Mouse (Mus musculus) heart, adult 2 months (tissue): ENCODE results near the gene Efna5. TPM values are rescaled to one million over a fixed set of nuclear protein-coding genes. Genes with fewer than 3 reads are reported as not detected.
A peak's percentile ranks its signal among the peaks of the same experiment; 100 is the strongest.

ENCODE experiments used
- DNase-seq, 2 experiments: peaks; one replicate each; pipeline ENCODE4 v3.0.0; 2021
- H3K27ac ChIP-seq: fragments of 200-600 bp; 2 replicates; pipeline ENCODE4 v1.8.1; 2022
- H3K27me3 ChIP-seq: fragments of 200-500 bp; 2 replicates; pipeline ENCODE4 v1.6.1; 2012; ENCODE audit warnings: mild to moderate bottlenecking, low read length, inconsistent platforms, mixed read lengths; ENCODE audit not compliant: control insufficient read depth, insufficient read depth
- H3K36me3 ChIP-seq: fragments of 200-500 bp; 2 replicates; pipeline ENCODE4 v1.6.1; 2012; ENCODE audit warnings: low read length, inconsistent platforms; ENCODE audit not compliant: control insufficient read depth, insufficient read depth
- H3K4me1 ChIP-seq: fragments of 200-500 bp; 2 replicates; pipeline ENCODE4 v1.6.1; 2011; ENCODE audit warnings: low read length; ENCODE audit not compliant: control insufficient read depth, insufficient read depth
- H3K4me3 ChIP-seq: fragments of 200-600 bp; 2 replicates; pipeline ENCODE4 v1.8.1; 2022
- H3K79me2 ChIP-seq: fragments of 200-500 bp; replicated peaks from 2 replicates; pipeline ENCODE4 v1.6.1; 2012; ENCODE audit warnings: mild to moderate bottlenecking, inconsistent platforms, low read length, moderate library complexity, mixed read lengths; ENCODE audit not compliant: control insufficient read depth, insufficient read depth
- H3K9ac ChIP-seq: fragments of 200-500 bp; 2 replicates; pipeline ENCODE4 v1.6.1; 2012; ENCODE audit warnings: low read depth, mild to moderate bottlenecking, control low read depth, inconsistent platforms, low read length, mixed read lengths
- CTCF ChIP-seq: fragments of 200-600 bp; IDR thresholded peaks from 2 replicates; pipeline ENCODE4 v1.8.1; 2022; ENCODE audit warnings: antibody characterized with exemption, mild to moderate bottlenecking, moderate library complexity
- EP300 ChIP-seq: fragments of 200-500 bp; IDR thresholded peaks from 2 replicates; pipeline ENCODE4 v1.6.1; 2011; ENCODE audit warnings: low read depth, low read length, control low read depth; ENCODE audit not compliant: insufficient read depth
- POLR2A ChIP-seq: fragments of 200-500 bp; IDR thresholded peaks from 2 replicates; pipeline ENCODE4 v1.6.1; 2011; ENCODE audit warnings: mild to moderate bottlenecking, low read depth, low read length, control low read depth; ENCODE audit not compliant: insufficient read depth
- WGBS: fragments of 180-500 bp; shearing (Covaris S2); methylation state at CpG from one replicate; pipeline ENCODE4 v1.1.7; 2018; 5-methylcytosine and 5-hydroxymethylcytosine counted together
- intact Hi-C: fragments of 180-260 bp; cut with DNase I; formaldehyde crosslinking; loops from one replicate; pipeline ENCODE4 v1.15.1; 2025
- polyA plus RNA-seq: library from polyadenylated mRNA; depleted of rRNA; stranded (reverse); fragments of >200 nt; gene quantifications from 2 replicates; pipeline ENCODE4 v1.2.3, GENCODE M21; 2012
- total RNA-seq, 2 experiments: library from RNA; stranded (reverse); gene quantifications; 2 replicates each; pipeline ENCODE4 v1.2.3; 2021

Gene Efna5
- total and polyA plus RNA-seq, 3 experiments, result 3.9 to 24.0 (median 17.5) TPM

DNA sequence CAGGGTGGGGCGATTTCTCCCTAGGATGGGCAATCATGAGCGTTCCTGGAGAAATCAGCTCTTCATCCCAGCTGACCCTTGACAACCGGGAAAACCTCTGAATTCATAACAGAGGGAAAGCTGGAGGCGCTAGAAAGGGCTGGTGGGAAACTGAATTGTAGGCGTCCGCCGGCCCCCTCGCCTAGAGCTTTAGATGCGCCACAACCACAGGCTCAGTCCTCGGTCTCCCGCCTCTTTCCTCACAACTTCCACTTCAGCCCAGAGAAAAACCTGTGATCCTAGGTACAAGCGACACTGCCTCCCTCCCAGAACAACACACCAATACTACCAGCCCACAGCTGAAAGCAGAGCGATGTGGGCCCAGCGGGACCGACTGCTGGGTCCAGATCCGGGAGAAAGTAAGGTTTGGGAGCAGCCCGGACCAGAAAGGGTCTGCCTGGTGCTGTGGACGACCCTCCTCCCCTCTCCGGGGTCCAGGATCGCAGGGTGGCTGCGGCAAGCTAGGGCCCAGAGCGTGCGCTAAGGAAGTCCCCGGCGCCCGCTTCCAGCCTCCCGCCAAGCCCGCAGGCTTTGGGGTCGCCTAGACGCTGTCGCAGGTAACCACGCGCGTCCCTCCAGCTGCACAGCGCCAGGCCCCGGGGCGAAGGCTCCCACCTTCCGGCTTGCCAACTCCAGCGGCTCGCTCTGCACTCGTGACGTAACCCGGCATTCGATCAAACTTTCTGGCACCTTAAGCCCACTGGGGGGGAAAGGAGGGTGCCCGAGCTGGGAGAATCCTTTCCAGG lies 1.4 kb downstream of the Efna5 start:
- WGBS, result 1% methylated on average over 45 of the region's 45 CpGs
- peak overlapping the region; percentile 51 for H3K27ac ChIP-seq
- no peaks in the 10 kb centered on the region for H3K27me3 ChIP-seq
- intact Hi-C loops, result loop anchor here (5.0 to 10.0 kb wide), 4 partner anchors 97 to 705 kb away; no protein-coding TSS in a partner anchor
- H3K4me3 ChIP-seq, result peak overlapping the region; percentile 63
- no peaks in the 10 kb centered on the region; the same call in 1 of the 2 replicates for H3K4me1 ChIP-seq
- peak; percentile 60 for DNase-seq
- H3K79me2 ChIP-seq, result no peaks in the 10 kb centered on the region
- no peaks in the 10 kb centered on the region for H3K36me3 ChIP-seq
- no peak for TF ChIP-seq CTCF
- TF ChIP-seq POLR2A, result no peak
- no peak for TF ChIP-seq EP300
- H3K9ac ChIP-seq, result peak overlapping the region; percentile 52

DNA sequence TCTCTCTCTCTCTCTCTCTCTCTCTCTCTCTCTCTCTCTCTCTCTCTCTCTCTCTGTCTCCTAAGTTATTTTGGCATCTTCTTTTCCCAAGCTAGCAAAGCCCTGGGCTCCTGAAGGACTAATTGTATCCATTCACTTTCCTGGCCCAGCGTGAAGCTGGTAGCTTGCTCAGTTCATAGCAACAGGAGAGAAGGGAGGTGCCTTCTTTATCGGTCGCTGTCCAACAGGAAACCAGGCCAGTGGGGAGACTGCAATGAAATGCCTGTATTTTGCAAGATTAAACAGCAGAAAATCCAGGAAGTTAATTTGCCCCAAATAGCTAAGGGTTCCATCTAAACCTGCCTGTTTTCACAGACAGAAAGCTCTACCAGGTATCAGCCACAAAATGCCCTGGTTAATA lies 5.4 kb downstream of the Efna5 start:
- intact Hi-C loops, result no loop called here
- no peak for DNase-seq

DNA sequence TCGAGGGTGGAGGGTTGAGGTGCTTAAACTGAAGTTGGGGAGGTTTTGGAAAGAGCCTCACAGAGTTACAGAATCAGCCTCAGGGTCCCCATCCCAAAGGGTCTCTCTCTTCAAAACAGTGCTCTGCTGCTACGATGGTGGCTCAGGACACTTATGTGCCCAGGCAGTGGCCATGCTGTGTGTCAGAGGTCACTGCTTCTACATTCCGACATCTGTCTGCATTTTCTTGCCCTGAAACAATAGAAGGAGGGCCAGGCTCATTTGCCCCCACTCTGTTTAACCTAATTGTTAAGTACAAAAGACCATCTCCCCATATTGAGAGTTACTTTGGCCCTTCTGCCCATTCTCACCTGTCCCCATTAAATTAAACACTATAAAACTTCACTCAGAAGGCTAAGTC lies 9.2 kb downstream of the Efna5 start:
- no peak overlapping the region for H3K27ac ChIP-seq
- no peaks in the 10 kb centered on the region for H3K79me2 ChIP-seq
- no peak overlapping the region for H3K4me3 ChIP-seq
- TF ChIP-seq POLR2A (no peak), EP300 (no peak), CTCF (no peak)
- WGBS, result 64% methylated on average over 3 of the region's 3 CpGs
- no peaks in the 10 kb centered on the region for H3K27me3 ChIP-seq
- no peak for DNase-seq
- intact Hi-C loops, result no loop called here
- H3K9ac ChIP-seq, result no peak overlapping the region
- no peaks in the 10 kb centered on the region for H3K36me3 ChIP-seq
- H3K4me1 ChIP-seq, result no peaks in the 10 kb centered on the region

More for the DNA sequence above, 5.4 kb downstream of the Efna5 start:
- Histone ChIP-seq H3K4me3 (no peak overlapping the region), H3K4me1 (no peaks in the 10 kb centered on the region), H3K36me3 (no peaks in the 10 kb centered on the region), H3K79me2 (no peaks in the 10 kb centered on the region), H3K27ac (no peak overlapping the region), H3K9ac (no peak overlapping the region), H3K27me3 (no peaks in the 10 kb centered on the region)
- WGBS, result 6% methylated on average over 3 of the region's 3 CpGs
- TF ChIP-seq CTCF (no peak), EP300 (no peak), POLR2A (no peak)

DNA sequence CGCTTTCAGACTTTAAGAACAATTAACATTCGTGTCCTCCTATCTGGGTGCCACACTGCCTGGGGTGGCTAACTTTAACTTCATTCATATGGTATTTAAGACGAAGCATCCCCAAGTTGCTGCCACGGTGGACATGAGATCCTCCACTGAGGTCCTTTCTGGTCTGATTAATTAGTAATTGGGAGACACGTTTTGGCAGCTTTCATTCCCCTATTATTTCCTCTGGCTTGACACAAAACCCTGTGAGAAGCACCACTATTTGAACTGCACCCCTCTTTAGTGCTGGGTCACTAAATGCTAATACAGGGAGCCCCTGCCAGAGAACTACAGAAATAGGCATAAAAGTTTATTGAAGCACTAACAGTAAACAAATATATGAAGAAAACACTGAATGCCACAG lies 9.9 kb downstream of the Efna5 start:
- H3K36me3 ChIP-seq, result no peaks in the 10 kb centered on the region
- no peak overlapping the region for H3K27ac ChIP-seq
- TF ChIP-seq POLR2A (no peak), EP300 (no peak), CTCF (no peak)
- no peak for DNase-seq
- intact Hi-C loops, result no loop called here
- H3K4me1 ChIP-seq, result no peaks in the 10 kb centered on the region
- H3K9ac ChIP-seq, result no peak overlapping the region
- no peaks in the 10 kb centered on the region for H3K79me2 ChIP-seq
- H3K4me3 ChIP-seq, result no peak overlapping the region
- 81% methylated on average over 5 of the region's 5 CpGs for WGBS
- H3K27me3 ChIP-seq, result no peaks in the 10 kb centered on the region

DNA sequence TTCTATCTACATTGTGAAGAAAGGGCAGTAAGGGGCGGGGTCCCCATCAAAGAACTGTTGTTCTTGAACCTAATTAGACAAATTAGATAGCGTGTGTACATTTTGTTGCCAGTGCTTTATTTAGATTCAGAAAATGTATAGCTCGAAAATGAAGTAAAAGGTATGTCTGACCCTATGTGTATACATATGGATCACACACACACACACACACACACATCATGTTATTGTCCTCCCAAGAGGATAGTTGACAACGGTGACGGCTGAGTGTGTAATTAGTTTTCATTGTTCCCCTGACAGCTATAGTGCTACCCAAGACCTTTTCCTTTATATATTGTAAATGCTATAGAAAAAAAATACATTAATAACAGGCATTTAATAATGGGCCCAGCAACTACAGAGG lies 10.7 kb downstream of the Efna5 start:
- no peaks in the 10 kb centered on the region for H3K27me3 ChIP-seq
- no peaks in the 10 kb centered on the region for H3K36me3 ChIP-seq
- intact Hi-C loops, result no loop called here
- 90% methylated on average over 5 of the region's 5 CpGs for WGBS
- H3K4me3 ChIP-seq, result no peak overlapping the region
- no peaks in the 10 kb centered on the region for H3K79me2 ChIP-seq
- no peak for DNase-seq
- H3K9ac ChIP-seq, result no peak overlapping the region
- H3K4me1 ChIP-seq, result no peaks in the 10 kb centered on the region
- no peak overlapping the region for H3K27ac ChIP-seq
- TF ChIP-seq POLR2A (no peak), CTCF (no peak)

DNA sequence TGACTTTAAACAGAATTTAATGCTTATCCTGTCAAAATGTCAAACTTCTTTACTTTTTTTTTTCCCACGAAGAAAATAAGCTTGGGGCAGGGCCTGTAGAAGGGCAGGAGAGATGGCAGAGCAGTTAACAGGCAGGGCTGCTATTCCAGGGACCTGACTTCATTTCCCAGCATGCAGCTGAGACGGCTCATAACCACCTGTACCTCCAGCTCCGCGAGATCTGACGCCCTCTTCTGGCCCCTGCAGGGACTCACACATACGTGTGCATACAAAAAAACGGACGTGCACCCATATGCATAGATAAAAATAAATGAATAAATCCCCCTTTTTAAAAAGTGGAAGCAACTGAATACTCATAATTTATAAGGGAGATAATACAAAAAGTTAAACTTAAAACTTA lies 16.2 kb downstream of the Efna5 start:
- H3K4me3 ChIP-seq, result no peak overlapping the region
- H3K79me2 ChIP-seq, result peaks cover 2% of the 10 kb centered on the region; the same call in 1 of the 2 replicates
- H3K36me3 ChIP-seq, result no peaks in the 10 kb centered on the region
- intact Hi-C loops, result no loop called here
- no peak overlapping the region for H3K27ac ChIP-seq
- TF ChIP-seq POLR2A (no peak), CTCF (no peak), EP300 (no peak)
- peaks cover 3% of the 10 kb centered on the region for H3K4me1 ChIP-seq
- no peak for DNase-seq
- H3K9ac ChIP-seq, result no peak overlapping the region
- H3K27me3 ChIP-seq, result no peaks in the 10 kb centered on the region
- WGBS, result 87% methylated on average over 8 of the region's 8 CpGs
